Mouse (Mus musculus): ENCODE data around the gene Mis18a. TPM values are rescaled to one million over a fixed set of nuclear protein-coding genes. Genes with fewer than 3 reads are reported as not detected.

Mis18a gene
- 22.6 TPM for total RNA-seq (2023)

GRCm38 (mm10) chr16:90727233-90728115 is at the start of gene Mis18a:
TSS of gene Mis18a (minus strand) at chr16:90727404.

GRCm38 (mm10) chr16:90738092-90738956 is 11.1 kb upstream of the Mis18a start, which contains the start of gene Mrap:
TSS of gene Mrap (plus strand) at chr16:90738207.

Other genes starting within 250 kb of the Mis18a start
- gene Mrap, start 10.8 kb upstream of the Mis18a start, total RNA-seq (2023): not detected
- 42.1 TPM for gene Urb1, start 83.0 kb upstream of the Mis18a start, total RNA-seq (2023)
- not detected for gene Eva1c, start 99.3 kb upstream of the Mis18a start, total RNA-seq (2023)
- 14.0 TPM for gene Cfap298, start 207.7 kb upstream of the Mis18a start, total RNA-seq (2023)

All from CD8-positive naive resting alpha-beta T cell, adult 57 days (primary cell).